Mouse (Mus musculus) intestine, postnatal 0 days (tissue): ENCODE data around the gene Gper1. TPM values are rescaled to one million over a fixed set of nuclear protein-coding genes. Genes with fewer than 3 reads are reported as not detected.

Experiments
- ATAC-seq: fragments of 200-750 bp; cut with Nextera tagmentation; 2 replicates; pipeline ENCODE4 v1.8.0; 2017; ENCODE audit warnings: mild to moderate bottlenecking, moderate TSS enrichment, moderate library complexity
- H3K27ac ChIP-seq: fragments of 300-500 bp; sonication (generic); 2 replicates; pipeline ENCODE4 v1.5.1; 2014; ENCODE audit warnings: mild to moderate bottlenecking, low read depth, low read length, moderate library complexity
- H3K27me3 ChIP-seq: fragments of 300-500 bp; sonication (generic); replicated peaks from 2 replicates; pipeline ENCODE4 v1.6.1; 2014; ENCODE audit warnings: low read length, mixed read lengths; ENCODE audit not compliant: control insufficient read depth, insufficient read depth
- H3K36me3 ChIP-seq: fragments of 300-500 bp; sonication (generic); 2 replicates; pipeline ENCODE4 v1.6.1; 2014; ENCODE audit warnings: mild to moderate bottlenecking, moderate library complexity; ENCODE audit not compliant: control insufficient read depth, insufficient read depth
- H3K4me1 ChIP-seq: fragments of 300-500 bp; sonication (generic); replicated peaks from 2 replicates; pipeline ENCODE4 v1.6.1; 2014; ENCODE audit warnings: antibody characterized with exemption, low read length, mixed read lengths; ENCODE audit not compliant: control insufficient read depth, insufficient read depth
- H3K4me2 ChIP-seq: fragments of 300-500 bp; sonication (generic); replicated peaks from 2 replicates; pipeline ENCODE4 v1.6.1; 2014; ENCODE audit warnings: low read depth, mild to moderate bottlenecking, moderate library complexity
- H3K4me3 ChIP-seq: fragments of 300-500 bp; sonication (generic); 2 replicates; pipeline ENCODE4 v1.5.1; 2014; ENCODE audit warnings: low read depth, low read length
- H3K9ac ChIP-seq: fragments of 300-500 bp; sonication (generic); 2 replicates; pipeline ENCODE4 v1.6.1; 2014; ENCODE audit warnings: mild to moderate bottlenecking, low read depth, low read length
- H3K9me3 ChIP-seq: fragments of 300-500 bp; sonication (generic); 2 replicates; pipeline ENCODE4 v1.6.1; 2016; ENCODE audit warnings: mixed run types; ENCODE audit not compliant: control insufficient read depth
- CTCF ChIP-seq: sonication (generic); IDR thresholded peaks from 2 replicates; pipeline ENCODE4 v1.5.1; 2016; ENCODE audit warnings: low read depth, mild to moderate bottlenecking, control low read depth, antibody characterized with exemption, moderate library complexity
- WGBS: fragments of 180-500 bp; shearing (Covaris S2); extraction: QIAGEN DNeasy Blood & Tissue Kit; methylation state at CpG from one replicate; pipeline ENCODE4 v1.1.7; 2014; 5-methylcytosine and 5-hydroxymethylcytosine counted together
- polyA plus RNA-seq: library from polyadenylated mRNA; unstranded; fragments of >200 nt; fragmentation: Nextera tagmentation; extraction: Ambion mirVana; gene quantifications from 2 replicates; pipeline ENCODE4 v1.2.1, GENCODE M21; 2015

Gene Gper1
- polyA plus RNA-seq, 1 experiment from 2014 or later = 1.1 TPM

DNA sequence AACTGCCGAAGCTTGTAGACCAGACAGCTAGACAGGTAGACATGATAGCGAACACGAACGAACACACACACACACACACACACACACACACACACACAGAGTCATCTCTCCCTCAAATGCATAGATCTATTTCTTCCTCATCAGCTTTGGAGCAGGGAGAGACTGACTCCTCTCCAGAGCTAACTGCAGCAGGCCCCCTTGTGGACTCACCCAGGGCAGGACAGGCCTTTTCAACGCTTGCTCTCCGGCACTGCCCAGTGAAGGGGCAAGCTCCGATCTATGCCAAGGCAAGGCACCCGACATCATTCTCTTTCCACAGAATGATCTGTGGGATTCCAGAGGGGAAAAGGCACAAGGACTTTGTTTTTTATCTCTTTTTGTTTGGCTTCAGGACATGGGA lies 22.3 kb downstream of the Gper1 start:
- no peak overlapping the region for H3K9ac ChIP-seq
- H3K36me3 ChIP-seq = no peaks in the 10 kb centered on the region
- ATAC-seq = no peak
- 73% methylated on average over 8 of the region's 8 CpGs for WGBS
- no peak overlapping the region for H3K4me3 ChIP-seq
- H3K4me1 ChIP-seq = no peaks in the 10 kb centered on the region
- no peak overlapping the region for H3K27ac ChIP-seq
- peak; percentile 61 for TF ChIP-seq CTCF
- no peaks in the 10 kb centered on the region for H3K27me3 ChIP-seq
- no peaks in the 10 kb centered on the region for H3K9me3 ChIP-seq
- no peak overlapping the region for H3K4me2 ChIP-seq

DNA sequence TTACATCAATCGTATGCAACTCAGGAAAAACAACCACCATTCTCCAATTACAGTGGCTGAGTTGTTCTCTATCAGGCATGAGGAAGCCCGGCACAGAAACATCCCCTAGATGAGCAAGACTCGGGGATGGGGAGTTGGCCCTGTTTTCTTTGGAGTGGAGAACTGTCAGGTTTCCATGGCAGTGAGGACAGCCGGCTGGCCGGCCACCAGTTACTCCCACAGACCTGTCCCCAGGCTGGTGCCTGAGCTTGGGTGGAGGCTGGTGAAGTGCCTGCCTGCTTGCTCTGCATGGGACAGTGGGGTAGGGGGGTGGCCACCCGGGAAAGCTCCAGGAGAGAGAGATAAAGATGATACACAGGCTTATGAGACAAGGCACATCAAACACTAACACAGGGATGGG lies 25.1 kb downstream of the Gper1 start:
- no peaks in the 10 kb centered on the region for H3K4me1 ChIP-seq
- no peaks in the 10 kb centered on the region for H3K36me3 ChIP-seq
- H3K4me3 ChIP-seq = no peak overlapping the region
- no peaks in the 10 kb centered on the region for H3K9me3 ChIP-seq
- no peak overlapping the region for H3K4me2 ChIP-seq
- 72% methylated on average over 6 of the region's 6 CpGs for WGBS
- H3K27me3 ChIP-seq = no peaks in the 10 kb centered on the region
- no peak for ATAC-seq
- no peak for TF ChIP-seq CTCF
- H3K27ac ChIP-seq = no peak overlapping the region
- no peak overlapping the region for H3K9ac ChIP-seq

- H3K9me3 ChIP-seq = no peaks in the 10 kb centered on the region
- H3K27ac ChIP-seq = no peak overlapping the region
- no peaks in the 10 kb centered on the region for H3K36me3 ChIP-seq
- H3K9ac ChIP-seq = no peak overlapping the region
- no peak overlapping the region for H3K4me2 ChIP-seq
- no peak for TF ChIP-seq CTCF
- ATAC-seq = no peak
- WGBS = 58% methylated on average over 5 of the region's 5 CpGs
- no peaks in the 10 kb centered on the region for H3K27me3 ChIP-seq
- no peaks in the 10 kb centered on the region for H3K4me1 ChIP-seq
- no peak overlapping the region for H3K4me3 ChIP-seq
Measured at GRCm38 (mm10) chr5:139449161-139449791, 26.3 kb downstream of the Gper1 start.

- WGBS = 50% methylated on average over 4 of the region's 4 CpGs
- H3K4me2 ChIP-seq = no peak overlapping the region
- no peak for ATAC-seq
- H3K9me3 ChIP-seq = no peaks in the 10 kb centered on the region
- no peaks in the 10 kb centered on the region for H3K27me3 ChIP-seq
- no peak overlapping the region for H3K4me3 ChIP-seq
- H3K4me1 ChIP-seq = no peaks in the 10 kb centered on the region
- H3K36me3 ChIP-seq = no peaks in the 10 kb centered on the region; the same call in 1 of the 2 replicates
- no peak overlapping the region for H3K27ac ChIP-seq
- no peak for TF ChIP-seq CTCF
- no peak overlapping the region for H3K9ac ChIP-seq
Measured at GRCm38 (mm10) chr5:139449926-139450325, 27.0 kb downstream of the Gper1 start.

DNA sequence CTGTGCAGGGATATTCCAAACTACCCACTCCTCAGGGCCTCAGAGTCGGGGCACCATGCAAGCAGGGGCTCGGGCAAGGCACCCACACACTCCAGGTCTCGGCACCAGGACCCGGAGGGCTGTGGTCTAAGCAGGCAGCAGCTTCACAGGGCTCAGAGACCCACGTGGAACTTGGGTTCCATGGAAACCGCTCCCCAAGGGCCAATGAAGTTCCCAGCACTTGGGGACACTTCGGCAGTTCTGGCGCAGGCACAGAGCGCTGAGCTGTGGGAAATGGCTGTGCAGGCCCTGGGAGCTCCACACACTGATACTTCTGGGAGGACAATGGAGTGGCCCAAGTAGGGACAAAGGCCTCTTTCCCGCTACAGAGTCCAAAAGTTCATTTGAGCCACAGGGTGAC lies 30.1 kb downstream of the Gper1 start:
- WGBS = 85% methylated on average over 10 of the region's 10 CpGs
- TF ChIP-seq CTCF = no peak
- Histone ChIP-seq H3K9me3 (no peaks in the 10 kb centered on the region), H3K27ac (no peak overlapping the region), H3K4me3 (no peak overlapping the region), H3K36me3 (no peaks in the 10 kb centered on the region; the same call in 1 of the 2 replicates), H3K4me2 (no peak overlapping the region), H3K9ac (no peak overlapping the region), H3K27me3 (no peaks in the 10 kb centered on the region), H3K4me1 (no peaks in the 10 kb centered on the region)
- ATAC-seq = no peak

- no peak for ATAC-seq
- Histone ChIP-seq H3K27ac (no peak overlapping the region), H3K4me2 (no peak overlapping the region), H3K9me3 (no peaks in the 10 kb centered on the region), H3K27me3 (no peaks in the 10 kb centered on the region), H3K4me3 (no peak overlapping the region), H3K4me1 (no peaks in the 10 kb centered on the region), H3K36me3 (no peaks in the 10 kb centered on the region; the same call in 1 of the 2 replicates), H3K9ac (no peak overlapping the region)
- WGBS = 89% methylated on average over 12 of the region's 12 CpGs
- TF ChIP-seq CTCF = no peak
Measured at GRCm38 (mm10) chr5:139455166-139455565, 32.2 kb downstream of the Gper1 start.
